Mouse (Mus musculus): ENCODE measurements around the gene Hunk. TPM values are rescaled to one million over a fixed set of nuclear protein-coding genes. Genes with fewer than 3 reads are reported as not detected.

Hunk gene
- polyA plus RNA-seq, 1 experiment: 2.1 TPM

DNA sequence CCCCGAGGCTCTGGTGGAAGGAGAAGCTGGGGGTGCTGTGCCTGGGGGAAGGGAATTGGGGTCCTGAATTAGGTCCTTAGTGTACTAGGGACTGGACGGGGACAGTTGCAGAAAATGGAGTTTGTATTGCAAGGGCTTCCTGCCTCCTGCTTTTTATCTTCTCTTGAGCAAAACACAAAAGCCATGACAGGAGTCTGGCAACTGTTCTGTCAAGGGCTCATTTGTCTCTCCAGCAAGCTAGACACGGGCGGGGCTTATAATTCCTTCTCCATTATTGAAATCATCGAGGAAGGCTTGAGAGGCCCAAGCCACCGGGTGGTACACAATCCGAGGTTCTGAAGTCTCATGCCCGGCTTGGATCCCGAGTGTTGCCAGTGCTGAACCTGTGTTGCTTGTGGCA lies 38.6 kb downstream of the Hunk start:
- 49% methylated on average over 9 of the region's 9 CpGs for WGBS
- DNase-seq (ENCODE audit: low read depth, low spot score): no peak

DNA sequence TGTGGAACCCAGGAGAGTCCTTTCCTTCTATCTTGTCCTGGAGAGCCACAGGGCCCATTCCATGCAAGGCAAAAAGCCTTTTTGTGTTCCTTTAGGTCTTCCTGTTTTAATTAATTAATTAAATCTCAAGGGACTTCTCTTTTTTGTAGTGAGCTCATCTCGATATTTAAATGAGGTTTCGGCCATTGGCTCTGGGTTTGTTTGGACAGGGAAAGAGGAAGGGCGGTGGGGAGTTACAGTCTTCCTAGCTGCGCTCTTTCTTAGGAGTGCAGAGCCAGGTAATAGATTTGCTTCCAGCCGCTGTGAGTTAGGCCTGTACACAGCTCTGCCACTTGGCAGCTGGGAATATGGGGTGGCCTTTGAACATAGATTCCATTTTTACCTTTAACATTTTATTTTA lies 40.4 kb downstream of the Hunk start:
- no peak for DNase-seq (ENCODE audit: low read depth, low spot score)
- WGBS: 68% methylated on average over 5 of the region's 5 CpGs

DNA sequence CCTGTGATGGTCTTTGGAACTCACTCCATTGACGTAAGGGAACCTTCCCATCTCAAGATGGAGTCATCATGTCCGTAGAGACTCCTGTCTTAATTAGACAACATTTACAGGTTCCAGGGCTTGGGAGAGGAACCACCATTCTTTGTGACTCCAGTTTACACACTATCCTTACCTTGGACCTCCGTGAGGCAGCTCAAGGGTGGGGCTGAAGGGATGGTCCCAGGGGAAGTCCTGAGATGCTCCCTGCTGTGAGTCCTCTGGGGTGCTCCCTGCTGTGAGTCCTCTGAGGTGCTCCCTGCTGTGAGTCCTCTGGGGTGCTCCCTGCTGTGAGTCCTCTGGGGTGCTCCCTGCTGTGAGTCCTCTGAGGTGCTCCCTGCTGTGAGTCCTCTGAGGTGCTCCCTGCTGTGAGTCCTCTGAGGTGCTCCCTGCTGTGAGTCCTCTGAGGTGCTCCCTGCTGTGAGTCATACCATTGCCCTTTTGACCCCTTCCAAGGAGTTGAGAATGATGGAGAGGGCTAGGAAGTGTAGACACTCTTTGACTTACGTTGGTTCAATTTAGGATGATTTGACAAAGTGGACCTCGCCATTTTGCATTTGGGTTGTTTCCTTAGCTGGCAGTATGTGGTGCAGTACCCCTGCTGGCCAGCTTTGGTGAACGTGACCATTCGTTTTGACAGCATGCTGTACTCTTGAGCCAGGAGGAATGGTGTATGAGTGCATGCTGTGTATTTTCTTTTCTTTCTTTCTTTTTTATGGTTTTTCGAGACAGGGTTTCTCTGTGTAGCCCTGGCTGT lies 42.2 kb downstream of the Hunk start:
- no peak for DNase-seq (ENCODE audit: low read depth, low spot score)
- 95% methylated on average over 8 of the region's 8 CpGs for WGBS

DNA sequence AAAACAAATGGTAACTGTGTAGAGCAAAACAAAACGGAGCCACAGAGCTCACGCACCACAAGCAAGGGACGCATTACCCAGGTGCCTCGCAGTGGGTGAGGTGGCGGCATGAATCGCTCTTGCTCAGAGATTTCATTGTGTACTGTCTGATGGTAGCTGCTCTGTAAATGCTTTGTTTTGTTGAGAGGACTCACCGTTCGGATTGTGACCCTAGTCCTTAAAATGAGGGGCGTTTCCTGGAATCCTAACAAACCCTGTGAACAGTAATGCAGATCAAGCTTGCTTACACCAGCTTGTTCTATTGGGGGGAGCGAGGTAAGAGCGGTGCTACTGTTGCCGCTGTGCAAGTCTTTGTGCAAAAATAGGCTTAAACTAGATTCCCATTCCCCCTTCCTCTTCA lies 47.7 kb downstream of the Hunk start:
- DNase-seq (ENCODE audit: low read depth, low spot score): no peak
- 97% methylated on average over 12 of the region's 12 CpGs for WGBS

DNA sequence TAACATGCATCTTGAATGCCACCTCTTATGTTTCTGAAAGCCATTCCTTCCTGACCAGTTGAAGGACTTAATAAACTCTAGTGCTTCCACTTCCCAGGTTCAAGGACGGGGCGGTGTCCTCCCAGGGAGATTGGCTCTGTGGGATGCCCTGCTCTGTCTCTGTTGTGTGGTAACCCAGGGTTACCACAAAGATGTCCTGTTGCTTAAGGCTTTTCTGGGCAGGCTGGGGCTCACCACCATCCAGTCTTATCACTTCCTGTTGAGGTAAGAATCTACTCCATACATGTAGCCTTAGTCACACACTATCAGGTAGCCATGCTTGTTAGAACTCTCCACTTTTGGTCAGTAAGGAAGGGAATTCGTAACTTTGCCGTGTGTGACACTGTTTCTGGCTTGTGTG lies 49.4 kb downstream of the Hunk start:
- no peak for DNase-seq (ENCODE audit: low read depth, low spot score)
- 77% methylated on average over 4 of the region's 4 CpGs for WGBS

DNA sequence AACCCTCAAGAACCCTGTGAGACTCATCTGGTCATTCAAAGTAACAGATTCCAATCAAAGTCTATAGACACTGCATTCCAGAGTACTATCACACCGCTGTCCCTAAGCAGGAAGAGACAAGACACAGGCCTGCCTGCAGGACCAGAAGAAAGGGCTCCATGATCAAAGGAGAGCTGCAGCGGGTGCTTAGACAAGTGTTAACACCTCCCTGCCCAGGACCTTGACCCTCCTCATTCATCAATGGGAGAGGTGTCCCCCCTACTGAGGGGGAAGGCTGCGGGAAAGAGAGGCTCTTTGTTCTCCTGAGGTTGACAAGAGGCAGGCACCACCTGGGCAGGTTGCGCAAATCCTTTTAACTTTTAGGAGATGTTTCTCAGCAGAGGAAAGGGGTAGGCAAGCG lies 51.5 kb downstream of the Hunk start:
- DNase-seq (ENCODE audit: low read depth, low spot score): no peak
- 48% methylated on average over 5 of the region's 5 CpGs for WGBS

DNA sequence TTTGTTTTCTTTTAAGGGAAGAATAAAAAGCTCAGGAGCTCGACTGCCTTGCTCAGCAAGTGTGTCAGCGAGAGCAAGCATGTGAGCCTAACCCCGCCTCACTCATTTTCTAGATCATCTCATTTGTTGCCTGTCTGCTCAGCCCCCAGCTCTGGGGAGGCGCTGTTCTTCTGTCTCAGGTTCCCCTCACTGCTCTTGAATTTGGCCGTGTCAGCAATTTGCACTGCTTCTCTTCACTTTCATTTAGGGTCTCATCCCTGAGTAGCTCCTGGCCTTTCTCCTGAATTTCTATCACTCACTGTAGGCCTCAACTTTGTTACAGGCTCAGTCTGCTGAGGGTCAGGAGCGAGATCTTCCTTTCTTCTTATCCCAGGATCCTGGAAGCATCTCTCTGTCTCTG lies 53.7 kb downstream of the Hunk start:
- WGBS: 87% methylated on average over 6 of the region's 6 CpGs

DNA sequence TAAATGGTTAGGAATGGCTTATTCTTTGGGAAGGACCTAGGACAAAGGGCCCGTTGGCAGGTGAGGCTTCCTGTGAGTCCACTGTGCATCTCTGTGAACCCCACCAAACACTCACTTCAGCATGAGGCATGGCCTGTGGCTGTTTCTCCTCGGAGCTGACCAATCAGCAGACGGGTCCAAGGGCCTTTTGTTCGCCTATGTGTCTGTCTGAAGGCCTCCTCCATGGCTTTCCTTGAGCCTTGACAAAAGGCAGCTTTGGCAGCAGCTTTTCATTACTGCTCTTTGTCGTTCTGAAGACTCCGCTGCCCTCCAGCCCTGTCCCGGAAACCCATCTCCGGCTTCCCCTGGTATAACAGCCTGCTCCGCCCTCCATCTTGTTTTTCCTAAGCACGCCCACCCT lies 54.8 kb downstream of the Hunk start:
- 93% methylated on average over 10 of the region's 10 CpGs for WGBS
- DNase-seq (ENCODE audit: low read depth, low spot score): no peak

More for the DNA sequence above, 53.7 kb downstream of the Hunk start:
- DNase-seq (ENCODE audit: low read depth, low spot score): no peak

DNA sequence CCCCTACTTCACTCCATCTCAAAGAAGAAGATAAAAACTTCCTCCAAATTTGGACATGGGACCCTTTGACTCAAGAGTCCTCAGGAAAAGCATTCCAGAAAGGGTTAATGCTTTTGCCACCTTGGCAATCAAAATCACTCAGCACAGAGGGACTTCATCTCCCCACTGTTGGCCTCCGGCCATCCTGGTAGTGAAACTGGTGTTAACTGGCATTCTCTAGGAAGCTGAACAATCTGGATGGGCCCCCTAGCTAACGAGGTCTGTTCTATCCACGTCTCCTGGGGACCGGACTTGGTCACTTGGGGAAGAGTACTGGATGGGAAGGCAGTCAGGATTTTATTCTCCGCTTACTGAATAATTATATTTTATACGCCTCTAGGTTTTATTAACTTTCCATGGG lies 57.2 kb downstream of the Hunk start:
- 76% methylated on average over 6 of the region's 6 CpGs for WGBS
- no peak for DNase-seq (ENCODE audit: low read depth, low spot score)

DNA sequence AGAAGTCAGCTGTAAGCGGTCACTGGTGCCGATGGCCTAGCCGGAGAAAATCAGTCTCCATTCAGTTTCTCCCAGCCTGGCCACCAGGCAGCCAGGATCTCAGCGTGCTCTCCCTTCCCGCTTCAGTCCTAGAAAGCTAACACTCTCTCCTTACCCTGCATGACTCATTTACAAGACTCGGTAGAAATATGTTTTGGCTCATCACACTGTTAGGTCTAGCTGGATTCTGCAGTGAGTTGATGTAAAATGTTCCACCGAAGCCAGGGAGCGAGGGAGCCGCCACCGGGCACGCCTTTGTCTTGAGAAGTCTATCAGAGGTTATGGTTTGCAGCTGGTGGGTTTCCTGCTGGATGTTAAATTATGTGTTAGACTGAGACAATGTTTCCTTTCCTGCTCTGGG lies 67.4 kb downstream of the Hunk start:
- WGBS: 48% methylated on average over 11 of the region's 11 CpGs
- DNase-seq (ENCODE audit: low read depth, low spot score): no peak

DNA sequence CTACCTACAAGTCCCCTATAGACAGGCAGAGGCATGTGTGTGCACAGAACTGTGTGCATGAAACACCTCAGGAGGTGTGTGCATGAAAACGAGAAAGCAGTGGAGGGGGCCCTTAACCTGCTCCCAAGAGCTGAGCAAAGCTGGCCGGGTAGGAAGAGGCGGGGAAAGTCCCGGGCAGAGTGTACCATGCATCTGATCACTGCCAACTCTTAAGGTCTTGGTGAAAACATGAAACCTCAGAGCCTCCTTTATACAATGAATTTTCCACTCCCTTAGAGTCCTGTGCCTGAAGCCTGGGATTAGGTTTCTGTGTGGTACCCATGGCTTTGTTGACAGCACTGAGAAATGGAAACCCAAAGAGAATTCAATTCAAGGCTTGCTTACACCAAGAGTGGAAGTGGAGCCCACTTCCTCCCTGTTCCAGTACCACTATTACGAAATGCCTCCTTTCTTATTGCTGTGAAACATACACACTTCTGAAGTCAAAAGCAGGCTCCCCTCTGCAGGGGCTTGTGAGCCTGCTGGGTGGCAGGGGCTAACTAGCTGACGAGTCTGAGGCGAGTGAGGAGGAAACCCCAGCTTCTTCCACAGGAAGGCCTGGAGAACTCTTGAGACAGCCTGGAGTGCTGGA lies 70.8 kb downstream of the Hunk start:
- DNase-seq (ENCODE audit: low read depth, low spot score): no peak
- WGBS: 78% methylated on average over 7 of the region's 7 CpGs

DNA sequence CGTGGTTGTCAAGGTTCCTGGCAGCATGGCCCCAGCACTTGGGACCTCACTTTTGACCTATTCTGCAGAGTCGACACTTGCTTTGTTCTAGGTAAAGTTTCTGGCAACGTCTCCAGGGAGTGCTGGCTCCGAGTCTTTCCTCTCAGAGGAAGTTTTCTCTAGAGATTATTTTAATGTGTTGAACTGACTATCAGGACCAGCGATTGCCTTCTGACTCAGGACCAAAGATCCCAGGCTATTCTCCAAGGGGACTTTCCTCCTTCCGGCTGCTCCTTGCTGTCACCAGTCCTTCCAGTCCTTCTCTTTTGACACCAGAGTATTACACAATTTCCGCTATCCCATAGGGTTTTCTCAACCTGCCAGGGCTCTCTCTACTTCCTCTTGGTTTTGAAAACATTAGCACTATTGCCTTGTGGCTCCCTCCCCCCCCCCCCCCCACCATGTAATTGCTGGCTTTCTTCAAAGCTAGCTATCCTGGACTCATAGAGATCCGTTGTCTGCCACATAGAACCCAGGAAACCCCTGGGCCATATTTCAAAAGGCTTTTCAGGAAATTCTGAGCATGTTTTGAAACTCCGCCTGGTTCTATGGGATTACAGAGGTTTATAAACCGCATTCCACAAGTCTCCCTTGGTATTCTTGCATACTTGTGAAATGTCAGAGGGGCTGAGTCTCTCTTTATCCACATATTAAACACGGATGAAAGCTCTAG lies 73.2 kb downstream of the Hunk start:
- no peak for DNase-seq (ENCODE audit: low read depth, low spot score)
- 47% methylated on average over 11 of the region's 11 CpGs for WGBS

DNA sequence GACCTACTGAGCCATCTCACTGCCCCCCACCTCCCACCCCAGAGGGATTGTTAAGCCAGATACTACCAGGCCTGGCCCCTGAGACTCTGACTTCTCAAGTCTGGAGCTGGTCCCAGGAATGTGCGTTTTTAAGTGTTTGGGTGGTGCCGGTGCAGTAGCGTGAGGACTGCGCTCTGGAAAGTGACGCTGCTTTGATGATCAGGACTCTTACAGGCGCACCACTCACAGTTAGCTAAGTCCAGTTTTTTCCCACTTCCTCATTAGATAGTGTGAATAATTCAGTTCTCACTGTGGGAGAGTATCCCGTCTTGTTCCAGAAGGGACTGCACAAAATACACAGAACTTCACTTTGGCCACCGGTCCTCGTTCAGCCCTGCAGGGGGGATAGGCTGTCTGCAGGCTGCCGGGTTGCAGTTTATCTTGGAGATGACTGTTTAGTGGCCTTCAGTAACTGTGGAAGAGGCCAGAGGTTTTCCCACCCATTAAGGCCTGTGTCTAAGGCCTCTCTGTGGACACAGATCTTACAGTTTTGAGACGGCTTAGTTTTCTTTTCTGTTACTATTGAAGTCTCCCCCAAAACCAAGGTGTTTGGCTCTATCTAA lies 75.6 kb downstream of the Hunk start:
- 71% methylated on average over 11 of the region's 11 CpGs for WGBS
- no peak for DNase-seq (ENCODE audit: low read depth, low spot score)

DNA sequence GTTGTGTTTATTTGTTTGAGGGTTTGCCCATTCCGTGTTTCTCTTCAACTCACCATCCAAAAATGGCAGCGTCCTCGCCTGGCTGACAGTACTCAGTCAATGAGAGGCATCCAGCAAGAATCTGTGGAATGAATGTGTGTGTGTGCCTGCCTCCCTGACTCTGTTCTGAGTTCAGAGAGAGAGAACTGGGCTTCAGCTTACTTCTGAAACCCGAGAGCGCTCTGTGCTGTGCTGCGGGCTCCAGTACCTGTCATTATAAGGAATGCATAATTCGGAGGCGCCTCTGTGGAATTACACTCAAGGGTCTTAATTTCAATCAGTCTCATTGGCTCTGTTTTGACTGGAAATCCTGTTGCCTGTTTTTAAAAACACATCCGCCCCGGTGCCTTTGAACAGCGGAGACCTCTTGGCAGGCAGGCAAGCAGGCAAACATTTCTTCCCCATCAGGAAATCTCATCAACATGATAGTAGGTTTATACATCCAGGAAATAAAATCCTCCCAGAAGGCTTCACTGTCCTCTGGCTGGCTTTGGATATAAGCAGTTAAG lies 77.0 kb downstream of the Hunk start:
- no peak for DNase-seq (ENCODE audit: low read depth, low spot score)
- WGBS: 85% methylated on average over 11 of the region's 11 CpGs

DNA sequence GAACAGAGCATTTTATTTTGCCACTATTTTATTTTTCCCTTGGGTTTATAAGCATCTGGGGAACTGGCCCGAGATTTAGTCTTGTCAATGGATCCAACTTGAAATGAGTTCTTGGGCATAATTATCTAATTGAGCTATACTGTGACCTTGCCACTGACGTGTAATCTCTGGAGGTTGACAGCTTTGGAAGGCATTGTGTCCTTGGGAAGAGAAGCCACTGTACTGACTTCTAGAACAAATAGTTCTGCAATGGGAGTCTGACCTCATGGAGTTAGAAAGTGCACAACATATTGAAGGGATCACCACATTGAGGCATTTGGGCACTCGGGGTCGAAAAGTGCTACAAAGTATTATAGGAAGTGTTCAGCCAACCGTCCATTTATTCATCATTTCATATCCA lies 79.3 kb downstream of the Hunk start:
- WGBS: 94% methylated on average over 5 of the region's 5 CpGs

DNA sequence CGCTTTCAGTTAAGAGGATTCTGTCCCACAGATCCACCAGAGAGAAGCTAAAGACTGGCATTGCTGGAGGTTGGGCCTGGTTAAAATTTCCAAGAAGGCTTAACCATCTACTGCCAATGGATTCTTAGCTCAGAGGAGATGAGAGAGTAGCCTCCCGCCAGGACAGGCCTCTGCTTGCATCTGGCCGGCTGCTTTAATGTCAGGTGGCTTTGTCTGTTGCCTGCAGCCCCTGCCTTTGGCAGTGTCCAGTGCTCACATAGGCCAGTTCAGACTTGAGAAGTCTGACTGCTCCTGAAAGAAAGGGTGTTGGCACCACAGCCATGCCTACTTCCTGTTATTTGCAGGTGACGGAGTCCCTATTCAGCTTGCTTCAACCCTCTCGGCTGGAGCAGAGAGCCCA lies 82.5 kb downstream of the Hunk start:
- no peak for DNase-seq (ENCODE audit: low read depth, low spot score)

More for the DNA sequence above, 79.3 kb downstream of the Hunk start:
- DNase-seq (ENCODE audit: low read depth, low spot score): no peak

DNA sequence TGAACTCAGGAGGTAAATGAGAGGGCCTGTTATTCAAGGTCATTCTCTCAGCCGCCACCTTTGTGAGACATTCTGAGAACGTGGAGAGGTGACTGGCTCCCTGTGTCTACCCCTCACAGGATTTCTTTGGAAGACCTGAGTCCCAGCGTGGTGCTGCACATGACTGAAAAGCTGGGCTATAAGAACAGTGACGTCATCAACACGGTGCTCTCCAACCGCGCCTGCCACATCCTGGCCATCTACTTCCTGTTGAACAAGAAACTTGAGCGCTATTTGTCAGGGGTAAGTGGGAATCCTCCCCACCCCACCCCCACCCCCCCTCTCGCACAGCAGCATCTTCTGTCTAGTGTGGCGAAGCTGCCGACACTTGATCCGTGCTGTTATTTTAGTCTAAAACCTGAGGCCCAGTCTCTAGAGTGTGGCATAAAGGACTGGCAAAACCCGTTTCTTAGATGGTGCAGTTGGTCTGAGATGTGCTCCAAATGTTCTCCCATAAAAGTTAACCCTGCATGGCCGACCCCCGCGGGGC lies 90.0 kb downstream of the Hunk start:
- 88% methylated on average over 16 of the region's 16 CpGs for WGBS
- no peak for DNase-seq (ENCODE audit: low read depth, low spot score)

More for the DNA sequence above, 82.5 kb downstream of the Hunk start:
- 84% methylated on average over 5 of the region's 5 CpGs for WGBS

DNA sequence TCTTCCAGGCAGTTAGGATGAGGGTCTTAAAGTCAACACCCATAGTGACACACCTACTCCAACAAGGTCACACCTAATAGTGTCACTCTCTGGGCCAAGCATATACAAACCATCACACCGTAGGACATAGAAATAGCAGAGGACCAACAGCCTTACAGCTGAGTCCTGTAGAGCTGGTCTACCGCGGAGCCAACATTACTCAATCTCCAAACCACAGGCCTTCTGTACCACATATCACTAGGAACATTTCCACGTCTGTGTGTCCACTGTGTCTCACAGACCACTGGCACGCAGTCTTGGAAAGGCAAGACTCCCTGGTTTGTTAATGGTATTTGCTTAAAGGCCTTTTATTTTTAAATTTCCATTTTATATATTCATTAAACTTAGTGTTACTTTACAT lies 95.8 kb downstream of the Hunk start:
- DNase-seq (ENCODE audit: low read depth, low spot score): no peak
- 96% methylated on average over 5 of the region's 5 CpGs for WGBS

DNA sequence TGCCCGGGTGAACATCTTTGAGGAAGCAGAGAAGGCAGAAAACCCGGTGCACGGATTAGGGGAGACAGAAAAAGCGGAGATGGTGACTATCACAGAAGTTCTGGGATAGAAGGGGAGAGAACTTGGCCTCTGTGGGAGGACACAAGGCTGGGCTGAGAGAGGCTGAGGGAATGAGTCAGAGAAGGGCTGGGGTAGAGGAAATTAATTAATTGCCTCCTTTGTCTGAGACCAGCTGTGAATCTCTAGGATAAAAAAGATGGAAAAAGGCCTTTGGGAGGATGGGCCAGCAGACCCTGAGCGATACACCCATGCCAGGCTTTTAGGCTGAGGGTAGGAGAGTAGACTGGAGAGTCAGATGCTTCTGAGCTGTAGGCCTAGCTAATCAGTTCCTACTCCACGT lies 97.5 kb downstream of the Hunk start:
- 80% methylated on average over 6 of the region's 6 CpGs for WGBS

DNA sequence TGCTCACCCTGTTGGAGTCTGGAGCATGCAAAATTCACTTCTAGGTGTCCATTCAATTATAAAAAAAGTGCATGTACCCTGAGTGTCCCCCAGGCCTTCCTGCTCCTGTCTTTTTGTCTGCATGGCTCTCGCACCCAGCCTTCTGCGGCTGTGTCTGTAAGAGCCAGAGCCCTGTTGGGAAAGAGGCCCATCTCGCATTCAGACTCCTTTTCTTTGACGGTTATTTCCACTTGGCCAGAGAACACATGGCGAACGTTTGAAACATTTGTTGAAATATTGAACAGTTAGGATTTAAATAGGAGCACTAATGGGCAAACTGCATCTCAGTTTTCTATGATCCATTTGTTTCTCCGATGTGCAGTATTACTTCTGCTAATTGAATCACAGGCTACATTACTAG lies 99.3 kb downstream of the Hunk start:
- DNase-seq (ENCODE audit: low read depth, low spot score): no peak
- 91% methylated on average over 7 of the region's 7 CpGs for WGBS

More for the DNA sequence above, 97.5 kb downstream of the Hunk start:
- no peak for DNase-seq (ENCODE audit: low read depth, low spot score)
